23 mouse cellular contexts compared by ENCODE assay signal in genomic region chr7:126691676-126692075, GRCm38 (mm10).
"Had no signal": no experiment of that assay in that cellular context is flagged by ENCODE, and none has a peak within 500 bp of the region (broad histone marks: within the 10 kb centered on the region; RNA-seq: fewer than 3 reads in every experiment).

No protein-coding gene starts in this region.

- H3K9me3 ChIP-seq: heart, embryonic 10.5 days; heart, embryonic 12.5 days; hindbrain, embryonic 13.5 days; hindbrain, embryonic 15.5 days; kidney, embryonic 15.5 days; limb, embryonic 13.5 days; limb, embryonic 15.5 days; liver, embryonic 12.5 days had no signal

- H3K27me3 ChIP-seq: heart, embryonic 12.5 days; hindbrain, embryonic 13.5 days; hindbrain, embryonic 15.5 days; kidney, embryonic 15.5 days; limb, embryonic 13.5 days; limb, embryonic 15.5 days; liver, embryonic 12.5 days had no signal

- ATAC-seq: hindbrain, postnatal 0 days; intestine, embryonic 16.5 days; liver, embryonic 12.5 days had no signal

- DNase-seq: gastrocnemius, postnatal 14 days; gastrocnemius, postnatal 36 days; heart, adult 18-20 months; heart, postnatal 14 days; heart, postnatal 36 days; kidney, adult 11 months; kidney, adult 2 months; kidney, adult 9 months; kidney, postnatal 14 days; kidney, postnatal 36 days; layer of hippocampus, adult 9-11 months; layer of hippocampus, postnatal 36 days; left cerebral cortex, postnatal 4 days had no signal

- H3K4me3 ChIP-seq: heart, embryonic 10.5 days; heart, embryonic 12.5 days; hindbrain, embryonic 13.5 days; hindbrain, embryonic 15.5 days; kidney, embryonic 15.5 days; limb, embryonic 13.5 days; limb, embryonic 15.5 days; liver, embryonic 12.5 days had no signal
